Mouse (Mus musculus) CH12.LX (cell line): Measurements from ENCODE around the gene Aida. TPM values are rescaled to one million over a fixed set of nuclear protein-coding genes. Genes with fewer than 3 reads are reported as not detected.

Source experiments
- DNase-seq: peaks from one replicate; pipeline ENCODE4 v3.0.0-alpha.2; 2013; ENCODE audit errors: extremely low read depth
- H3K27ac ChIP-seq: 2 replicates; pipeline ENCODE4 v1.5.1; 2012; ENCODE audit warnings: low read depth, mild to moderate bottlenecking, control low read depth, moderate library complexity; ENCODE audit not compliant: insufficient read depth
- H3K27me3 ChIP-seq: replicated peaks from 2 replicates; pipeline ENCODE3; 2012; ENCODE audit warnings: inconsistent platforms
- H3K36me3 ChIP-seq, 2 experiments: replicated peaks in 1 of 2; 2 replicates each; pipeline versions ENCODE3 to v1.6.1; 2012; ENCODE audit warnings: inconsistent platforms in 1 of 2, low read length in 1 of 2, mild to moderate bottlenecking in 1 of 2, mixed read lengths in 1 of 2, moderate library complexity in 1 of 2; ENCODE audit not compliant: control insufficient read depth in 1 of 2, insufficient read depth in 1 of 2
- H3K4me1 ChIP-seq, 2 experiments: 2 replicates each; pipeline ENCODE4 v1.6.1; 2012; ENCODE audit warnings: inconsistent platforms in 1 of 2, moderate library complexity in 1 of 2; ENCODE audit not compliant: insufficient read depth in 2 of 2, control insufficient read depth in 1 of 2
- H3K4me2 ChIP-seq: 2 replicates; pipeline ENCODE4 v1.6.1; 2012; ENCODE audit warnings: low read depth, mild to moderate bottlenecking, control low read depth; ENCODE audit not compliant: poor library complexity, insufficient read depth, severe bottlenecking
- H3K4me3 ChIP-seq, 3 experiments: fragments of 150-350 bp in 1 of 3; sonication (generic) in 1 of 3; replicated peaks in 1 of 3; 2 replicates each; pipeline versions ENCODE3 to v1.5.1; 2011 to 2012; ENCODE audit warnings: low read depth in 2 of 3, low read length in 2 of 3, mild to moderate bottlenecking in 2 of 3, moderate library complexity in 2 of 3, control low read depth in 1 of 3, improper control_type of control experiment in 1 of 3, inconsistent platforms in 1 of 3, mixed read lengths in 1 of 3; ENCODE audit not compliant: poor library complexity in 1 of 3
- H3K79me2 ChIP-seq: replicated peaks from 2 replicates; pipeline ENCODE4 v1.6.1; 2012; ENCODE audit warnings: mild to moderate bottlenecking, moderate library complexity; ENCODE audit not compliant: control insufficient read depth, poor library complexity, insufficient read depth, severe bottlenecking; ENCODE audit errors: extremely low read depth
- H3K9ac ChIP-seq: 2 replicates; pipeline ENCODE4 v1.6.1; 2012; ENCODE audit warnings: low read depth, mild to moderate bottlenecking, control low read depth, moderate library complexity; ENCODE audit not compliant: insufficient read depth
- H3K9me3 ChIP-seq: replicated peaks from 2 replicates; pipeline ENCODE3; 2012; ENCODE audit warnings: low read length, inconsistent platforms, mixed read lengths
- BHLHE40 ChIP-seq: IDR thresholded peaks from 2 replicates; pipeline ENCODE4 v1.6.1; 2011; ENCODE audit warnings: mild to moderate bottlenecking, low read depth, low read length, improper control_type of control experiment
- CHD1 ChIP-seq: IDR thresholded peaks from 2 replicates; pipeline ENCODE4 v1.6.1; 2012; ENCODE audit warnings: low read depth, low read length, improper control_type of control experiment, inconsistent platforms
- EP300 ChIP-seq: IDR thresholded peaks from 2 replicates; pipeline ENCODE4 v1.6.1; 2011; ENCODE audit warnings: low read length, improper control_type of control experiment
- IRF4 ChIP-seq: IDR thresholded peaks from 2 replicates; pipeline ENCODE4 v1.6.1; 2014; ENCODE audit warnings: low read depth, mild to moderate bottlenecking, inconsistent platforms, low read length, improper control_type of control experiment
- JUN ChIP-seq: IDR thresholded peaks from 2 replicates; pipeline ENCODE4 v1.6.1; 2011; ENCODE audit warnings: low read depth, mild to moderate bottlenecking, low read length, improper control_type of control experiment, moderate library complexity; ENCODE audit not compliant: insufficient read depth
- JUND ChIP-seq: conservative IDR thresholded peaks from 2 replicates; pipeline ENCODE4 v1.6.1; 2011; ENCODE audit warnings: low read depth, low read length, improper control_type of control experiment
- MAFK ChIP-seq: IDR thresholded peaks from 2 replicates; pipeline ENCODE4 v1.6.1; 2011; ENCODE audit warnings: low read length, improper control_type of control experiment; ENCODE audit not compliant: insufficient replicate concordance
- MEF2A ChIP-seq: IDR thresholded peaks from 2 replicates; pipeline ENCODE4 v1.6.1; 2014; ENCODE audit warnings: low read depth, mild to moderate bottlenecking, inconsistent platforms, low read length, improper control_type of control experiment, borderline replicate concordance
- PAX5 ChIP-seq: IDR thresholded peaks from 2 replicates; pipeline ENCODE4 v1.6.1; 2012; ENCODE audit warnings: low read length, inconsistent platforms, mixed read lengths
- POLR2A ChIP-seq: IDR thresholded peaks from 2 replicates; pipeline ENCODE4 v1.6.1; 2011; ENCODE audit warnings: low read depth, mild to moderate bottlenecking, improper control_type of control experiment, low read length
- TCF12 ChIP-seq: IDR thresholded peaks from 2 replicates; pipeline ENCODE4 v1.6.1; 2014; ENCODE audit warnings: low read depth, mild to moderate bottlenecking, inconsistent platforms, low read length, improper control_type of control experiment
- UBTF ChIP-seq: IDR thresholded peaks from 2 replicates; pipeline ENCODE4 v1.6.1; 2012; ENCODE audit warnings: low read depth, mild to moderate bottlenecking, inconsistent platforms, low read length, improper control_type of control experiment, moderate library complexity
- USF2 ChIP-seq: conservative IDR thresholded peaks from 2 replicates; pipeline ENCODE4 v1.6.1; 2011; ENCODE audit warnings: low read depth, low read length, improper control_type of control experiment
- ZC3H11A ChIP-seq: IDR thresholded peaks from 2 replicates; pipeline ENCODE4 v1.6.1; 2012; ENCODE audit warnings: low read depth, mild to moderate bottlenecking, inconsistent platforms, low read length, improper control_type of control experiment
- ZKSCAN1 ChIP-seq: IDR thresholded peaks from 2 replicates; pipeline ENCODE4 v1.6.1; 2012; ENCODE audit warnings: low read depth, inconsistent platforms, low read length, improper control_type of control experiment, borderline replicate concordance
- ZNF384 ChIP-seq: IDR thresholded peaks from 2 replicates; pipeline ENCODE4 v1.6.1; 2012; ENCODE audit warnings: low read depth, low read length, improper control_type of control experiment, inconsistent platforms
- dilution Hi-C: fragments of 300-500 bp; cut with MboI; formaldehyde crosslinking; loops from 2 replicates; pipeline ENCODE4 v1.14.3; 2020; ENCODE audit warnings: low sequenced_read_pairs; ENCODE audit not compliant: extremely low pct_unique_long_range_greater_than_20kb, extremely low pct_ligation_motif_present
- in situ Hi-C: fragments of 300-500 bp; cut with MboI; formaldehyde crosslinking; loops from 3 replicates; pipeline ENCODE4 v1.14.3; 2019; ENCODE audit warnings: low sequenced_read_pairs, low pct_ligation_motif_present, low pct_unique_long_range_greater_than_20kb, mixed read lengths
- polyA plus RNA-seq: library from polyadenylated mRNA; unstranded; fragments of >175 nt; gene quantifications from 2 replicates; pipeline ENCODE4 v1.2.1, GENCODE M21; 2012; ENCODE audit warnings: low read depth; ENCODE audit not compliant: insufficient read length
- total RNA-seq, 2 experiments: library from RNA; depleted of rRNA; stranded (reverse); fragments of 300-350 nt in 1 of 2; fragments of >200 nt in 1 of 2; gene quantifications; 2 replicates each; pipeline ENCODE4 v1.2.3; 2012 to 2014

Aida gene
- total and polyA plus RNA-seq, 3 experiments: 11.0 to 45.2 (median 32.8) TPM

DNA sequence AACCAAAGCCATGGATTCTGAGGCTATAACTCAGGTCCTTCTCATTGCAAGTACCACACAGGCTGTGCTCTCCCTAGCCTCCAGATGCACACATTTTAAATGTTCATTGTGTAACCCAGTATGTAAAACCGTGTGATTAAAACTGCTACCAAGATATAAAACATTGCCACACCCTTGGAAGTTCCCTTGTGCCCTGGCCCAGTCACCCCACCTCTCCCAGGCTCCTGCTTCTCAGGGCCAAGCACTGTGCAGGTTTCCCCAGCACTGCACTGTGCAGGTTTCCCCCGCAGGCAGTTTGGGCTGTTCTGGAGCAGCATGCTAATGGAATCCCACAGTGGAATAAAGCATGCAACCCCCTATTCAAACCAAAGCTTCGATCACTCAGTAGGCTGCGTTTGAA, 45.8 kb upstream of the Aida start:
- Histone ChIP-seq H3K27ac (no peak overlapping the region), H3K4me3 (no peak overlapping the region)
- TF ChIP-seq PAX5 (no peak), ZNF384 (no peak), JUN (no peak), TCF12 (no peak), USF2 (no peak), UBTF (no peak), ZC3H11A (no peak), POLR2A (no peak), EP300 (no peak), MAFK (no peak), JUND (no peak), CHD1 (no peak), BHLHE40 (no peak), IRF4 (no peak), MEF2A (no peak)
- TF ChIP-seq, all 38 proteins: peak for 0
- no peak for DNase-seq
- Histone ChIP-seq H3K79me2 (no peaks in the 10 kb centered on the region), H3K36me3 (no peaks in the 10 kb centered on the region), H3K9ac (no peak overlapping the region), H3K4me2 (no peak overlapping the region), H3K27me3 (no peaks in the 10 kb centered on the region), H3K9me3 (no peaks in the 10 kb centered on the region), H3K4me1 (0 out of 4 replicates have a peak, but pooled peaks cover 0 to 2% of the 10 kb centered on the region in 2 experiments)
- dilution Hi-C loops: no loop called here
- in situ Hi-C loops: loop anchor here (25.0 kb wide), 1 partner anchor 688 kb away; the partner anchor contains the start of gene Capn8

DNA sequence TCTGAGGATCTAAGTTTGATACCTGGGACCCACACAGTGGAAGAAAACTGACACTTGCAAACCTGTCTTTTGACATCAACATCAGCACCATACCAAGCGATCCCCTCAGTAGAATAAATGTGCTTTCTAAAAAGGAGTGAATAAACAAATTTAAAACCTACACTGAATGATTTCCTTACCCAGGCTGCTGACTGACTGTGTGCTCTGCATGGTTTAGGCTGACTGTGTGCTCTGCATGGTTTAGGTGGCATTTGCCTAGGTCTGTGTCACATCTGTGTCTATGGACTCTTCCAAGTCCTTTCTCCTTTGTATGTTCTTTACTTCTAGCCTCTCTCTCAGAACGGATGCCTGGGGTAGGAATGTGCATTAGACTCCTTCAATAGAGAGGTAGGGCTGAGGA, 44.6 kb upstream of the Aida start:
- 0 out of 4 replicates have a peak, but pooled peaks cover 0 to 2% of the 10 kb centered on the region in 2 experiments for H3K4me1 ChIP-seq
- H3K9ac ChIP-seq: no peak overlapping the region
- in situ Hi-C loops: loop anchor here (25.0 kb wide), 1 partner anchor 690 kb away; the partner anchor contains the start of gene Capn8
- H3K9me3 ChIP-seq: no peaks in the 10 kb centered on the region
- no peak overlapping the region for H3K4me3 ChIP-seq
- dilution Hi-C loops: no loop called here
- H3K4me2 ChIP-seq: no peak overlapping the region
- DNase-seq: no peak
- no peaks in the 10 kb centered on the region for H3K36me3 ChIP-seq
- H3K27ac ChIP-seq: no peak overlapping the region
- H3K27me3 ChIP-seq: no peaks in the 10 kb centered on the region
- no peaks in the 10 kb centered on the region for H3K79me2 ChIP-seq
- TF ChIP-seq PAX5 (no peak), ZKSCAN1 (peak; percentile 62)
- TF ChIP-seq, all 38 proteins: peak for 1
